Mouse (Mus musculus): ENCODE results near the gene Clk3. TPM values are rescaled to one million over a fixed set of nuclear protein-coding genes. Genes with fewer than 3 reads are reported as not detected.

Gene Clk3
- total RNA-seq (2021), result 71.1 and 91.1 TPM in 2 replicates
- long read RNA-seq, transcript Clk3-201 (13 exons, 2,496 nt), result major isoform, 59 of 76 reads
- long read RNA-seq, partial matches to known transcripts, result 9 of 76 reads
- long read RNA-seq, other reads (novel, unspliced or antisense), result 8 of 76 reads

- DNase-seq, result peak; percentile 68
Measured at GRCm38 (mm10) chr9:57765364-57766351, at the start of gene Clk3. TSS of gene Clk3 (minus strand) at chr9:57765860.

DNA sequence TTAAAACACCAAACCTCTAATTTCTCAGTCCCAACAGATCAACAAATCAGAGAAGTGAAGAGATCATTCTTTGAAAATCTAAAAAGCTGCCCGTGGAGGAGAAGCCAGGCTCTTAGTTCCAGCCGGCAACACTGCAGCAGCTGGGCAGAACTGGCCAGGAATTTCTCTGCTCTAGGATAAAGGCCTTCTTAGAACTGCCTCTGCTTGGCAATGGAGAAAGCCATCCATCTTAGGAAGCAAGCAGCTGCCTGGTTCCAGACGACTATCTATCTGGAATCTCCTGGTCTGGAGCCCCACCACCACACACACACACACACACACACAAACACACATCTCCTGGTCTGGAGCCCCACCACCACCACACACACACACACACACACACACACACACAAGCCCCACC, 49.2 kb upstream of the Clk3 start:
- DNase-seq, result no peak

DNA sequence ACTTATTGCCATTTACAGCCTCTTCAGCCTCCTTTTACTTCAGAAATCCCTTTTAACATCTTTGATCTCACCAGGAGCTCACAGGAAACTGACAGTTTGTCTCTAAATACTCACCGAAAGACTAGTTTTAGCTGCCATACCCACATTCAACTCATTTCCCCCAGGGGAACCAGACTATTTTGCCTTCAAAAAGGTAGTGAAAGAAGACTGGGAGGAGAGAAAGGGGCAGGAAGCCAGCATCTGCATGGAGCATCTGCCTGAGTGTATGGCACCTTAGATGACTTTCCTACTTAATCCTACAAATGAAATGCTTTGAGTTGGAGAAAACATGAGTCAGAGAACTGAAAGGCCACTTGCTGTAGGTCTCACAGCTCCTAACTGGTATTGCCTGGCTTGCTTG, 48.4 kb upstream of the Clk3 start:
- no peak for DNase-seq

- no peak for DNase-seq
Measured at GRCm38 (mm10) chr9:57811793-57812733, 46.4 kb upstream of the Clk3 start.

DNA sequence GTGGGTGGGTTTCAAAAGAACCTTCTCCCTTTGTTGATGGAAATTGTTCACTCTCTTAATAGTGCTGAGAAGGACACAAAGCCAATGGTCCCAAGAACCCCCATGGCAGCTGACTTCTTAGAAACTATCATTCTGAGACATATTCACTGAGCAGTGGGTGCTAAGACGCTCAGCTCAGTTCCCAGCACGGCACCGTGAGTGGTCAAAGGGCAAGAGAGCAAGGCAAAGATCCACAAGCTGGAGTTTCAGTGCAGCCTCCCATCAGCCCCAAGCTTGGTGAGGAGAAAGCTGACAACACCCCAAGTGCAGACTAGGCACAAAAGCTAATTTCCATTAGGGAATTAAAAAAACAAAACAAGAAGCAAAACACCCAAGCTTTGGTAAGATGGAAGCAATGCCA, 45.0 kb upstream of the Clk3 start:
- no peak for DNase-seq

DNA sequence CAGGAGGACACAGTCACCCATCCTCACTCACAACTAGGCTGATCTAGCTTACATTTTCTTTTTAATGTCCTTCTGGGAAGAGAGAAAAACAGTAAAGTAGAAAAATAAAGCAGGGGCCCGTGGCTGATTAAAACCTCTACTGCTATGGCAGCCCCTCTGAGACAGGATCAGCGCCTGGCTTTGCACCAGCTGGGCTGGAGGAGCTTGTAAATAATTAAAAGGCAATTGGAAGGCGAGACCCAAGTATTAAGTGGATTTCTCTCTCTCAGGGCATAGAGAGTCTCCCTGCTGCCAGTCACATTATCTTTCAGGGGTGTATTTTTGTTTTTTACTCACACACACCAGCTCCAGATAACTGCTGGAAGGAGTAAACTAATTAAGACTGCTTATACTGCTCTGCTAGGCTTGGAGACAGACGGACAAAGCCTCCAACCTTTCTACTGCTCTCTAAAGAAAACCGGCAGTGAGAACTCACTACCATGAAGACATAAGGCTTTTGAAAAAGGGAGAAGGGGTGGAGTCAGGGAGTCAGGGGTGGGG, 43.2 kb upstream of the Clk3 start:
- no peak for DNase-seq

DNA sequence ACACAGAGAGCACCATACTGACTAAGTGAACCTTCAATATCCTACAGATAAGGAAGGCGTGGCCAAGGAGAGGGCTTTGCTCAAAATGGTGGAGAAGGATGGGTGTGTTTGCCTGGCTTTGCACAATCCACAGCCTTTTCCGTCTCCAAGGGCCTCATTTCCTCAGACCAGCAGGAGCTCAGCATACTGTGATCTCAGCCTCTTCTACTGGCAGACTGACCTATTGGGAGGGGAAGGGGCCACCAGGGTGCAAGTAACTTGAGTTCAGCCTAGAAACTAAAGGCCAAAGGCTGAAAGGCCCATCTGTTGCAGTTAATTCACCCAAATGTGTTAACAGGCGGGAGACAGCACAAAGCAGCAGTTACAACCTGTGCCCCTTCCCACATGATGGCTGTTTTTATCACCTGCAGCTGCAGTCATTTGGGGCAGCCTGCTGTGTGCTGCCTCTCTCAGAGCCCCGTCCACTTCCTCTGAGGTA, 41.6 kb upstream of the Clk3 start:
- no peak for DNase-seq

GRCm38 (mm10) chr9:57806066-57806481, 40.4 kb upstream of the Clk3 start:
- DNase-seq, result no peak

DNA sequence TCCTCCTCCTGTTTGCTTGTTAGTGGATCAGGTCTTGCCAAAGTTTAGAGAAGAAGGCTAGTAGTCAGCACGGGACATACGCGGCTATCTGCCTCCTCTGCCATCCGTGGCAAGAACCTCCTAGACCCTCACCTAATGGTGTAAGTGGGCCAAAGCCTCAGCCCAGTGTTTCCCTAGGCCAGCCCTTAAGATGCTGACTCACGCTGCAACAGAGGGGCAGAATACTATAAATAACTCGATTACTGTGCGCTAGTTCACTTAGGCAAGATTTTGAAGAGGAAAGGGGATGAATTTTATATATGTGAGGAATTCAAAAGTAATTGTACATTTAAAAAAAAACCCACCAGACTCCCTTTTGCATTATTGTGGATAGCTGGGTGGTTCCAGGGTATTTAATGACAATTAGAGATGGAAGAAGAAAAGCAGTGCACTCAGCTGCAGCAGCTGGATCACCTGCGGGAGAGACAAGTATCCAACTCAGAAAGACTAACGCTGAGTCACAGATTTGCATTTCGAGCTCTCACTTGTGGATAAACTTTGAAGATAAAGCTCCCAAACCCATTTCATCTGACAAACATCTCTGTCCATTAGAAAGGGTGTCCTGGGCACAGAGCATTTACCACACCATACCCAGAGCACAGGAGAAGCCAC, 39.6 kb upstream of the Clk3 start:
- no peak for DNase-seq

- no peak for DNase-seq
Measured at GRCm38 (mm10) chr9:57803839-57804238, 38.2 kb upstream of the Clk3 start.

DNA sequence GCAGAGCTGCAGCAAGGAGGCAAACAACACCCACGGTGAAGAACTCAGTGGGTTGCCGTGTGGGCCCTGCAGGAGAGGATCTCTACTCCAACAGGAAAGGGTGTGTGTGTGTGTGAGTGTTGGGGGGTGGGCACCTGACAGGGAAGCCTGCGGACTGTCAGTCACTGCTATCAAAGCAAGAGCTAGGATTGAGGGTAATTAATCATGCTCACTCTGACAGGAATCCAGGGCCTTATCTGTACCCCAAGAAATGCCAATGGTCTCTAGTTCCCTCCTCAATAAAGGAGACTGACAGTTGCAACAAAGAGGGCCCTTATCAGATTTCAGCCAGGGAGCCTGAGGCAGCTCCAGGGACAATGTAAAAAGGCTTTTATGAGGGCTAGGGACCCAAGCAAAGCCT, 37.4 kb upstream of the Clk3 start:
- DNase-seq, result no peak

- DNase-seq, result no peak
Measured at GRCm38 (mm10) chr9:57800325-57800975, 34.8 kb upstream of the Clk3 start.

- DNase-seq, result peak; percentile 10
Measured at GRCm38 (mm10) chr9:57798725-57799253, 33.1 kb upstream of the Clk3 start.

DNA sequence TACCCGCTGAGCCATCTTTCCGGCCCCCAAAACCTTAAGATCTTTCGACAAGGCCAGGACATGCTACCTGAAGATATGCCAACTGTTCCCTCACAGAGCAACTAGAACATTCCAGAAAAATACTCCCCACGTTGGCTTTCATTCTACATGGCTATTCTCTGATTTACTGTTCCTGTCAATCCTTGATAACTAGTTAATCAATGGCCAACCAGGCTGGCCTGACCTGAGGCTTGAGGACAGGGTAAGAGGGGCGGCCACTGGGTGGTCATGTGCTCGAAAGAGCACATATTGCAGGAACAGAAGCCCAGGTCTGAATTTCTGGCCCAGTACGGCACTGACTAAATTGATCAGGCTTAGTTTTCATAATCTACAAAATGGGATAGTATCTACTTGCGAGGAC, 31.8 kb upstream of the Clk3 start:
- DNase-seq, result no peak

GRCm38 (mm10) chr9:57789733-57790132, 24.1 kb upstream of the Clk3 start:
- DNase-seq, result no peak

DNA sequence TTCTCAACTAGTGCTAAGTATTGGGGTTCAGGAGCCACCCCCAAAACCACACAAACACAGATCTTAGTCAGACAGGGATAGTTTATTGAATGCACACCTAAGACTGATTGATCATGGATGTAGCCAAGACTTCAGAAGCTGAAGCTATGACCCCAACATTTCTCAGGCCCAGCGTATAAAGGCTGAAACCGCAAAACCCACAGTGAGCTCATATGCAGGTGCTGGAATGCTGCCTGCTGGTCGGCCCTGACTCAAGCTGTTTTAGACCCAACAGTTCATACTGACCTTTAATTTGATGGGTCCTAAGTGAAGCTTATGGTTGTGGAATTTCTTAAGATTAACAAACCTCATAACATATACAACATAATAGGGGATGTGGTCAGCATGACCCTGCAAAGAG, 17.0 kb upstream of the Clk3 start:
- DNase-seq, result no peak

GRCm38 (mm10) chr9:57775736-57776135, 10.1 kb upstream of the Clk3 start:
- DNase-seq, result no peak

- no peak for DNase-seq
Measured at GRCm38 (mm10) chr9:57775026-57775425, 9.4 kb upstream of the Clk3 start.

DNA sequence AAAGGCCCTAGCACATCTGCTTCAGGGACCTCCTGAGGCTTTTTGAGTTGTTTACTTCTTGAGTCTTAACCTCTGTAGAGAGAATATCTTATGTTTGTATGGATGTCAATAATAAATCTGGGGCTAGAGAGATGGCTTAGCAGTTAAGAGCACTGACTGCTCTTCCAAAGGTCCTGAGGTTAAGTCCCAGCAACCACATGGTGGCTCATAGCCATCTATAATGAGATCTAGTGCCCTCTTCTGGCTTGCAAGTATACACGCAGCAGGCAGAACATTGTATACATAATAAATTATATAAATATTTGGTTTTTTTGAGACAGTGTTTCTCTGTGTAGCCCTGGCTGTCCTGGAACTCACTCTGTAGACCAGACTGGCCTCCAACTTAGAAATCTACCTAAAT, 8.5 kb upstream of the Clk3 start:
- no peak for DNase-seq

GRCm38 (mm10) chr9:57773754-57774153, 8.1 kb upstream of the Clk3 start:
- no peak for DNase-seq

DNA sequence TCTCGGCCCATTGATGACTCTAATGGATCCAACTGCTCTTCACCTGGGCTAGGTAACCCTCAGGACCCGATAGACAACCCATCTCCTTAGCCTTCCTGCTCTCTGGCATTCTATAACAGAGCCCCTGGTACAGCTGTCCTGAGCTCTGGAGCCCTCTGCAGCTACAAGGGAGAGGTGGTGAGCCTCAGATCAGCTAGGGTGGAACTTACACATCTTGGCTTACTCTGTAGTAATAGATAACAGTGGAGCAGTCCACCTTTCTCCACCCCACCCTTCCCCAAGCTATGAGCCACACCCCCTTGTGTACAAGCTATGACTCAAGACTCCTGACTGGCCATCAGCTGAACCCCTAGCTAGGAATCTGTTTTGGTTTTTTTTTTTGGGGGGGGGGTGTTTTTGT, 5.2 kb upstream of the Clk3 start:
- DNase-seq, result no peak
